Mouse (Mus musculus) G1E (cell line): ENCODE results near the gene Slc6a13.

Experiments
- CTCF ChIP-seq: IDR thresholded peaks from 2 replicates; pipeline ENCODE4 v1.5.1; 2012; ENCODE audit warnings: low read depth, low read length, inconsistent platforms, mixed read lengths
- GATA1 ChIP-seq: IDR thresholded peaks from 2 replicates; pipeline ENCODE4 v1.6.1; 2012; ENCODE audit warnings: borderline replicate concordance, low read length, inconsistent platforms, mixed read lengths
- GATA2 ChIP-seq: IDR thresholded peaks from 2 replicates; pipeline ENCODE4 v1.6.1; 2012; ENCODE audit warnings: low read depth, low read length, inconsistent platforms, borderline replicate concordance
- POLR2AphosphoS5 ChIP-seq: IDR thresholded peaks from 2 replicates; pipeline ENCODE4 v1.6.1; 2012; ENCODE audit warnings: low read depth, low read length, inconsistent platforms; ENCODE audit not compliant: insufficient replicate concordance
- TAL1 ChIP-seq: conservative IDR thresholded peaks from 2 replicates; pipeline ENCODE4 v1.6.1; 2012; ENCODE audit warnings: low read depth, low read length, inconsistent platforms, mixed read lengths

- no peak for TF ChIP-seq POLR2AphosphoS5
- TF ChIP-seq CTCF, result no peak
- no peak for TF ChIP-seq TAL1
- TF ChIP-seq GATA1, result no peak
- no peak for TF ChIP-seq GATA2
These were observed 43.7 kb downstream of the Slc6a13 start for GRCm38 (mm10) chr6:121343771-121344123.
